Mouse (Mus musculus): ENCODE measurements around the gene A2m.

The A2m gene

DNA sequence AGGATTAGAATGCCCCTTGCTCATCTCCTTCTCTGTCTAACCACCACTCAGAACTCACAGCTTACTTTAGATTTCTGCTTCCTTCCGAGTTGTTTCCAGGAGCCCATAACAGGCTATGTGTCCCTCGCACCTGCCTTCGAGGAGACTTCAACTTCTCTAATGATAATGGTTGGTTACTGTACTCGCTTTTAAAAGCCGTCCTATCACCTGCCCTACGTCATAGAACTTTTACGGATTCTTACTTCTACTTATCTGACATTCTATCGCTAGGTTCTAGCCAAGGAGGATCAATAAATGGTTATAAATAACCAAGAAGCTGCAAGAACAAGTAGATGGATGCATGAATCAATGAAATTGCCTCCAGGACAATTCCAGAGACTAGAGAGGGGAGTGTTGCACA lies at the start of gene A2m:
Gene A2m (plus strand): TSS at position 301 of the 400 bp plus-strand sequence.
- no peak for DNase-seq (ENCODE audit: low spot score in 2 of 2)

- no peak for DNase-seq (ENCODE audit: low spot score in 2 of 2)
Observed at GRCm38 (mm10) chr6:121590131-121590530, 45.0 kb upstream of the A2m start.

- DNase-seq (ENCODE audit: low spot score in 2 of 2) = no peak
Observed at GRCm38 (mm10) chr6:121600927-121601326, 34.2 kb upstream of the A2m start.

- no peak for DNase-seq (ENCODE audit: low spot score in 2 of 2)
Observed at GRCm38 (mm10) chr6:121607861-121608260, 27.3 kb upstream of the A2m start.

GRCm38 (mm10) chr6:121611796-121612195 lies 23.4 kb upstream of the A2m start:
- DNase-seq (ENCODE audit: low spot score in 2 of 2) = no peak

DNA sequence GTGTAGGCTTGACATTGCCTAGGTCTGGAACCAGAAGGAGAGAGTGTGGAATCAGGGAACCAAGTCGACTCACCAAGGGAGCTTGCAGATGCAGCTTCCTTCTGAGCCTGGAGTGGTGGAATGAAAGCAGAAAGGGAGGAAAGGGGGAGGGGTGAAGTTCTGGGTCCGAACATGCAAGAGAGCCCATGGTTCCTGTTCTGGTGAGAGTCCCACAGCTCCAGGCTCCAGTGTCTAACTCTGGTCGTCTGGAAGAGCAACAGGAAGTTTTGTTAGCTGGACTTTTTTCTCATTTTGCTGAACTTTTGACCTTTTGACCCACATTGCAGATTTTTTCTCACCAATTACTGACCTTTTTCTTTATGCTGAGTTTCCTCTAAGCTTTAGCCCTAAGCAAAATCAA lies 17.7 kb upstream of the A2m start:
- DNase-seq (ENCODE audit: low spot score in 2 of 2) = no peak

DNA sequence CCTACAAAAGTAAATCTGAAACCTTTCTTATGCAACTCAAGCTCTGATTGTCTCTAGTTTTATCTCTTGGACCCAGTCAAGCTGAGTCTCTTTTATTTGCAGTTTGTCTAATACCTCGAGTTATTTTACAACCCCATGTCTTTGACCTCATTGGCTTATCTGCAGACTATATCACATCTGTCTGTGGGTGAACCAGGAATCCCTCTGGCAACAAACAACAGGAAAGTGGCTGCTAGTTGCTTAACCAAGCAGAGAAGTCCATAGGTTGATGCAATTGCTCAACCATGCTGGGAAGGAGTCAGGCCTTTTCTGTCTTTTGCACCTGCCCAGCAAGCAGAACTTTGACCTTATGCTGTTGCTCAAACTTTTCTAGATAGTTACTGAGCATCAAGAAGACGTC lies 12.7 kb upstream of the A2m start:
- no peak for DNase-seq (ENCODE audit: low spot score in 2 of 2)

DNA sequence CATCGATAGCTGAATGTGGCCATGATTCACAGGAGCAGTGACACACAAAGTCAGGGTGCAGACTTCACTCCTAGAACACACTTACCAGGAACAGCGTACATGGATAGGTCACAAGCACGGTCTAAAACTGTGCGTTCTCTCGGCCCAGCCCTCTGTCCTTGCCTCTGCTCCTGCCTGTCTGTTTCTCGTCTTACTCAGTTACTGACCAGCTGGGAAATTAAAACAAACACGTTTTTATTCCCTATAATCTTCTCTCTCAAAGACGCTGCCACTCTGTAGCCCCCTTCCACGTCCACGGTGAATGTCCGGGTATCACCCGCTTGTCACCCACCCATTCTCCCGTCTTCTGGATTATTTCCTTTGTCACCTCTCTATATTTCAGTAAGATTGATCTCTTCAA lies 656 bp upstream of the A2m start:
- no peak for DNase-seq (ENCODE audit: low spot score in 2 of 2)

DNA sequence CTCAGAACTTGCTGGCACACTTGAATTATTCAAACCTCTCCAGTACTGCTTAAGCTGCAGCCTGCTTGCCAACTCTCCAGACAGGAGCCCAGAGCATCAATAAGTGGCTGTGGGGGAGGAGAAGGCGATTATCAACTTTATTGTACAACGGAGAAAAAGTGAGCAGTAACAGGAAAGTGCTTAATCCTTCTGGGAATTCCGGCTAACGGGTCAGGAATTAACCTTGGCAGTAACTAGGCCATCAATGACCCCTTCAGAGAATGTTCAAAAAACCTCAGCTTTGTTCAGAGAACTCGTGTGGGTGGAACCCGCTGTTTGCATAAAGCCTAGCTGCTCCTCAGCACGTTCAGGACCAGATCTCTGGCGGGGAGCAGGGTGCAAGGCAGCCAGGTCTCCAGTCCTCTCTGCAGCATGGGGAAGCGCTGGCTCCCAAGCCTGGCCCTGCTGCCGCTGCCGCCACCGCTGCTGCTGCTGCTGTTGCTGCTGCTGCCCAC lies 749 bp downstream of the A2m start:
- DNase-seq (ENCODE audit: low spot score in 2 of 2) = no peak

DNA sequence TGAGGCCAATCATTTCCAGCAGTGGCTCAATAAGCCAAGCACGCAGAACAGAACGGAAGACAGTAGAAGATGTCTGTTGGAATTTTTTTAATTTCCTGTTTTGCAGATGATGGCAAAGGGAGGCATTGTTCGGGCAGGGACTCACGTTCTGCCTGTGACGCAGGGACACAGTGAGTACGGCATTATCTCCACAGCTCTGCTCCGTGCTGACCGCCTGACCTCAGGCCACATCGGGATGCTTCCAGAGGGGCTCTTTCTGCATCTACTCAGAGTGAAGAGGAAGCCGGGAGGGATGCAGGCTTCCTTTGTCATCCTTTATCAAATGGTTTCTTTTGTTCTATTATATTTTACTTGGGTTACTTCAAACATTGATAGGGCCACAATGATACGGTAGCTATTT lies 13.3 kb downstream of the A2m start:
- DNase-seq (ENCODE audit: low spot score in 2 of 2) = no peak
